Mouse (Mus musculus) CH12.LX (cell line): Measurements from ENCODE around the gene Vdr.

Experiments used
- CTCF ChIP-seq, 2 experiments: IDR thresholded peaks in 1 of 2; conservative IDR thresholded peaks in 1 of 2; 2 replicates each; pipeline ENCODE4 v1.5.1; 2011 to 2012; ENCODE audit warnings: low read depth in 2 of 2, low read length in 2 of 2, improper control_type of control experiment in 1 of 2, inconsistent platforms in 1 of 2, mild to moderate bottlenecking in 1 of 2, moderate library complexity in 1 of 2
- ELF1 ChIP-seq: IDR thresholded peaks from 2 replicates; pipeline ENCODE4 v1.6.1; 2014; ENCODE audit warnings: low read depth, mild to moderate bottlenecking, inconsistent platforms, low read length, improper control_type of control experiment
- POLR2A ChIP-seq: IDR thresholded peaks from 2 replicates; pipeline ENCODE4 v1.6.1; 2011; ENCODE audit warnings: low read depth, mild to moderate bottlenecking, improper control_type of control experiment, low read length
- USF1 ChIP-seq: IDR thresholded peaks from 2 replicates; pipeline ENCODE4 v1.6.1; 2014; ENCODE audit warnings: low read depth, mild to moderate bottlenecking, inconsistent platforms, low read length, improper control_type of control experiment

- TF ChIP-seq ELF1, result peak; percentile 18; the same call in 1 of the 2 replicates
- TF ChIP-seq USF1, result no peak
- TF ChIP-seq POLR2A, result no peak
- TF ChIP-seq CTCF (conservative IDR thresholded peaks at IDR 0.05 in 1 of 2, IDR thresholded peaks at IDR 0.05 in 1 of 2; ENCODE audit: low read depth in 2 of 2, low read length in 2 of 2), result peak; percentile 97 to 98
Measured at GRCm38 (mm10) chr15:97952137-97952888, 41.9 kb upstream of the Vdr start.
